Mouse (Mus musculus): ENCODE results near the gene Tmod1. TPM values are rescaled to one million over a fixed set of nuclear protein-coding genes. Genes with fewer than 3 reads are reported as not detected.

Tmod1 gene
- total and polyA plus RNA-seq, 2 experiments from 2014 or later = 163 to 224 TPM

GRCm38 (mm10) chr4:46072631-46073030, 33.9 kb downstream of the Tmod1 start:
- no peak overlapping the region for H3K4me2 ChIP-seq (ENCODE audit: low read depth, low read length)
- H3K27ac ChIP-seq (ENCODE audit: low read depth) = peak overlapping the region; percentile 70
- no peak overlapping the region for H3K4me3 ChIP-seq (ENCODE audit: low read depth, low read length)
- no peak for DNase-seq (ENCODE audit: low spot score)
- WGBS = 45% methylated on average over 6 of the region's 6 CpGs
- no peak for ATAC-seq (ENCODE audit: insufficient read depth, low read depth)
- H3K36me3 ChIP-seq (replicated peaks; ENCODE audit: control insufficient read depth, insufficient read depth, low read length) = peaks cover 15% of the 10 kb centered on the region; the same call in 1 of the 2 replicates
- H3K4me1 ChIP-seq (ENCODE audit: control insufficient read depth, insufficient read depth) = peaks cover 53% of the 10 kb centered on the region
- no peaks in the 10 kb centered on the region for H3K9me3 ChIP-seq (replicated peaks; ENCODE audit: control insufficient read depth, low read length)
- TF ChIP-seq EP300 (IDR thresholded peaks at IDR 0.05; ENCODE audit: low read depth) (no peak), CTCF (IDR thresholded peaks at IDR 0.05; ENCODE audit: low read depth) (no peak)
- no peak overlapping the region for H3K9ac ChIP-seq (replicated peaks; ENCODE audit: low read depth, low read length)
- no peaks in the 10 kb centered on the region for H3K27me3 ChIP-seq (ENCODE audit: control insufficient read depth, insufficient read depth, low read length)

GRCm38 (mm10) chr4:46073736-46074135, 35.0 kb downstream of the Tmod1 start:
- Histone ChIP-seq H3K27ac (ENCODE audit: low read depth) (peak overlapping the region; percentile 77), H3K4me2 (ENCODE audit: low read depth, low read length) (peak overlapping the region; percentile 26; the same call in 1 of the 2 replicates), H3K4me1 (ENCODE audit: control insufficient read depth, insufficient read depth) (peaks cover 42% of the 10 kb centered on the region), H3K9ac (replicated peaks; ENCODE audit: low read depth, low read length) (no peak overlapping the region), H3K9me3 (replicated peaks; ENCODE audit: control insufficient read depth, low read length) (no peaks in the 10 kb centered on the region), H3K27me3 (ENCODE audit: control insufficient read depth, insufficient read depth, low read length) (no peaks in the 10 kb centered on the region), H3K4me3 (ENCODE audit: low read depth, low read length) (no peak overlapping the region), H3K36me3 (replicated peaks; ENCODE audit: control insufficient read depth, insufficient read depth, low read length) (peaks cover 23% of the 10 kb centered on the region)
- peak; percentile 77 for TF ChIP-seq EP300 (IDR thresholded peaks at IDR 0.05; ENCODE audit: low read depth)
- no peak for TF ChIP-seq CTCF (IDR thresholded peaks at IDR 0.05; ENCODE audit: low read depth)
- ATAC-seq (ENCODE audit: insufficient read depth, low read depth) = peak; percentile 86
- DNase-seq (ENCODE audit: low spot score) = peak; percentile 88
- 12% methylated on average over 4 of the region's 4 CpGs for WGBS

GRCm38 (mm10) chr4:46075664-46076063, 36.9 kb downstream of the Tmod1 start:
- H3K4me1 ChIP-seq (ENCODE audit: control insufficient read depth, insufficient read depth) = peaks cover 42% of the 10 kb centered on the region
- peaks cover 33% of the 10 kb centered on the region for H3K36me3 ChIP-seq (replicated peaks; ENCODE audit: control insufficient read depth, insufficient read depth, low read length)
- no peaks in the 10 kb centered on the region for H3K9me3 ChIP-seq (replicated peaks; ENCODE audit: control insufficient read depth, low read length)
- no peak overlapping the region for H3K4me3 ChIP-seq (ENCODE audit: low read depth, low read length)
- WGBS = 75% methylated on average over 3 of the region's 3 CpGs
- 0 out of 2 replicates have a peak overlapping the region, but pooled peaks have one; percentile 4 for H3K27ac ChIP-seq (ENCODE audit: low read depth)
- ATAC-seq (ENCODE audit: insufficient read depth, low read depth) = no peak
- H3K9ac ChIP-seq (replicated peaks; ENCODE audit: low read depth, low read length) = no peak overlapping the region
- TF ChIP-seq EP300 (IDR thresholded peaks at IDR 0.05; ENCODE audit: low read depth) (no peak), CTCF (IDR thresholded peaks at IDR 0.05; ENCODE audit: low read depth) (no peak)
- no peak for DNase-seq (ENCODE audit: low spot score)
- no peak overlapping the region for H3K4me2 ChIP-seq (ENCODE audit: low read depth, low read length)
- H3K27me3 ChIP-seq (ENCODE audit: control insufficient read depth, insufficient read depth, low read length) = no peaks in the 10 kb centered on the region

- DNase-seq (ENCODE audit: low spot score) = no peak
- H3K9me3 ChIP-seq (replicated peaks; ENCODE audit: control insufficient read depth, low read length) = no peaks in the 10 kb centered on the region
Observed at GRCm38 (mm10) chr4:46076892-46077291, 38.2 kb downstream of the Tmod1 start.

GRCm38 (mm10) chr4:46080261-46080660, 41.5 kb downstream of the Tmod1 start:
- TF ChIP-seq CTCF (IDR thresholded peaks at IDR 0.05; ENCODE audit: low read depth) (no peak), EP300 (IDR thresholded peaks at IDR 0.05; ENCODE audit: low read depth) (no peak)
- Histone ChIP-seq H3K27ac (ENCODE audit: low read depth) (no peak overlapping the region), H3K4me1 (ENCODE audit: control insufficient read depth, insufficient read depth) (peaks cover 20% of the 10 kb centered on the region), H3K4me2 (ENCODE audit: low read depth, low read length) (no peak overlapping the region), H3K9ac (replicated peaks; ENCODE audit: low read depth, low read length) (no peak overlapping the region), H3K9me3 (replicated peaks; ENCODE audit: control insufficient read depth, low read length) (no peaks in the 10 kb centered on the region), H3K4me3 (ENCODE audit: low read depth, low read length) (no peak overlapping the region), H3K36me3 (replicated peaks; ENCODE audit: control insufficient read depth, insufficient read depth, low read length) (peaks cover 45% of the 10 kb centered on the region), H3K27me3 (ENCODE audit: control insufficient read depth, insufficient read depth, low read length) (no peaks in the 10 kb centered on the region)
- WGBS = 90% methylated on average over 4 of the region's 4 CpGs
- ATAC-seq (ENCODE audit: insufficient read depth, low read depth) (no peak), DNase-seq (ENCODE audit: low spot score) (no peak)

More at GRCm38 (mm10) chr4:46076892-46077291, 38.2 kb downstream of the Tmod1 start:
- H3K9ac ChIP-seq (replicated peaks; ENCODE audit: low read depth, low read length) = no peak overlapping the region
- TF ChIP-seq CTCF (IDR thresholded peaks at IDR 0.05; ENCODE audit: low read depth) (no peak), EP300 (IDR thresholded peaks at IDR 0.05; ENCODE audit: low read depth) (no peak)
- no peak for ATAC-seq (ENCODE audit: insufficient read depth, low read depth)
- peaks cover 24% of the 10 kb centered on the region for H3K36me3 ChIP-seq (replicated peaks; ENCODE audit: control insufficient read depth, insufficient read depth, low read length)
- peaks cover 49% of the 10 kb centered on the region for H3K4me1 ChIP-seq (ENCODE audit: control insufficient read depth, insufficient read depth)
- no peaks in the 10 kb centered on the region for H3K27me3 ChIP-seq (ENCODE audit: control insufficient read depth, insufficient read depth, low read length)
- no peak overlapping the region for H3K4me3 ChIP-seq (ENCODE audit: low read depth, low read length)
- H3K27ac ChIP-seq (ENCODE audit: low read depth) = 0 out of 2 replicates have a peak overlapping the region, but pooled peaks have one; percentile 4
- 34% methylated on average over 2 of the region's 2 CpGs for WGBS
- H3K4me2 ChIP-seq (ENCODE audit: low read depth, low read length) = no peak overlapping the region

- no peaks in the 10 kb centered on the region for H3K9me3 ChIP-seq (replicated peaks; ENCODE audit: control insufficient read depth, low read length)
- TF ChIP-seq CTCF (IDR thresholded peaks at IDR 0.05; ENCODE audit: low read depth) (no peak), EP300 (IDR thresholded peaks at IDR 0.05; ENCODE audit: low read depth) (no peak)
- no peak overlapping the region for H3K4me2 ChIP-seq (ENCODE audit: low read depth, low read length)
- H3K36me3 ChIP-seq (replicated peaks; ENCODE audit: control insufficient read depth, insufficient read depth, low read length) = peaks cover 61% of the 10 kb centered on the region
- H3K27me3 ChIP-seq (ENCODE audit: control insufficient read depth, insufficient read depth, low read length) = no peaks in the 10 kb centered on the region
- ATAC-seq (ENCODE audit: insufficient read depth, low read depth) (no peak), DNase-seq (ENCODE audit: low spot score) (no peak)
- peaks cover 27% of the 10 kb centered on the region for H3K4me1 ChIP-seq (ENCODE audit: control insufficient read depth, insufficient read depth)
- WGBS = 73% methylated on average over 11 of the region's 11 CpGs
- no peak overlapping the region for H3K4me3 ChIP-seq (ENCODE audit: low read depth, low read length)
- no peak overlapping the region for H3K27ac ChIP-seq (ENCODE audit: low read depth)
- no peak overlapping the region for H3K9ac ChIP-seq (replicated peaks; ENCODE audit: low read depth, low read length)
Observed at GRCm38 (mm10) chr4:46082555-46082954, 43.8 kb downstream of the Tmod1 start.

All from heart, postnatal 0 days (tissue).